Mouse (Mus musculus): Measurements from ENCODE around the gene Mob3b. TPM values are rescaled to one million over a fixed set of nuclear protein-coding genes. Genes with fewer than 3 reads are reported as not detected.
A peak's percentile ranks its signal among the peaks of the same experiment; 100 is the strongest.

Mob3b gene
- polyA plus RNA-seq, 1 experiment from 2014 or later, result 14.9 TPM

- Histone ChIP-seq H3K4me1 (ENCODE audit: insufficient read depth) (peaks cover 13% of the 10 kb centered on the region; the same call in 1 of the 2 replicates), H3K27me3 (ENCODE audit: insufficient read depth, low read length) (no peaks in the 10 kb centered on the region), H3K9ac (no peak overlapping the region), H3K36me3 (ENCODE audit: insufficient read depth) (no peaks in the 10 kb centered on the region), H3K4me2 (peak overlapping the region; percentile 31), H3K9me3 (ENCODE audit: low read depth, low read length) (no peaks in the 10 kb centered on the region), H3K27ac (ENCODE audit: low read depth) (peak overlapping the region; percentile 39; the same call in 1 of the 2 replicates), H3K4me3 (ENCODE audit: low read depth, low read length) (no peak overlapping the region)
- ATAC-seq (ENCODE audit: insufficient read depth), result peak; percentile 11; the same call in 1 of the 2 replicates
- 38% methylated on average over 22 of the region's 22 CpGs for WGBS
- DNase-seq, result peak; percentile 42
- TF ChIP-seq CTCF (IDR thresholded peaks at IDR 0.05; ENCODE audit: low read depth), result no peak
Observed at GRCm38 (mm10) chr4:34991891-34992865, 165.1 kb downstream of the Mob3b start.

GRCm38 (mm10) chr4:34991116-34991515, 166.2 kb downstream of the Mob3b start:
- H3K4me1 ChIP-seq (ENCODE audit: insufficient read depth), result peaks cover 13% of the 10 kb centered on the region; the same call in 1 of the 2 replicates
- no peaks in the 10 kb centered on the region for H3K27me3 ChIP-seq (ENCODE audit: insufficient read depth, low read length)
- DNase-seq (peak; percentile 70), ATAC-seq (ENCODE audit: insufficient read depth) (peak; percentile 14; the same call in 1 of the 2 replicates)
- no peak overlapping the region for H3K9ac ChIP-seq
- H3K9me3 ChIP-seq (ENCODE audit: low read depth, low read length), result no peaks in the 10 kb centered on the region
- H3K27ac ChIP-seq (ENCODE audit: low read depth), result peak overlapping the region; percentile 42; the same call in 1 of the 2 replicates
- 32% methylated on average over 10 of the region's 10 CpGs for WGBS
- H3K36me3 ChIP-seq (ENCODE audit: insufficient read depth), result no peaks in the 10 kb centered on the region
- H3K4me2 ChIP-seq, result no peak overlapping the region
- no peak for TF ChIP-seq CTCF (IDR thresholded peaks at IDR 0.05; ENCODE audit: low read depth)
- no peak overlapping the region for H3K4me3 ChIP-seq (ENCODE audit: low read depth, low read length)

- Histone ChIP-seq H3K27me3 (ENCODE audit: insufficient read depth, low read length) (no peaks in the 10 kb centered on the region), H3K9me3 (ENCODE audit: low read depth, low read length) (no peaks in the 10 kb centered on the region), H3K4me3 (ENCODE audit: low read depth, low read length) (no peak overlapping the region), H3K36me3 (ENCODE audit: insufficient read depth) (no peaks in the 10 kb centered on the region), H3K4me2 (no peak overlapping the region), H3K27ac (ENCODE audit: low read depth) (no peak overlapping the region), H3K4me1 (ENCODE audit: insufficient read depth) (peaks cover 13% of the 10 kb centered on the region; the same call in 1 of the 2 replicates), H3K9ac (no peak overlapping the region)
- DNase-seq (no peak), ATAC-seq (ENCODE audit: insufficient read depth) (no peak)
- WGBS, result 70% methylated on average over 9 of the region's 9 CpGs
- no peak for TF ChIP-seq CTCF (IDR thresholded peaks at IDR 0.05; ENCODE audit: low read depth)
Observed at GRCm38 (mm10) chr4:34990659-34991058, 166.6 kb downstream of the Mob3b start.

GRCm38 (mm10) chr4:34987568-34987967, 169.7 kb downstream of the Mob3b start:
- Histone ChIP-seq H3K9ac (no peak overlapping the region), H3K9me3 (ENCODE audit: low read depth, low read length) (no peaks in the 10 kb centered on the region), H3K4me3 (ENCODE audit: low read depth, low read length) (no peak overlapping the region), H3K27me3 (ENCODE audit: insufficient read depth, low read length) (no peaks in the 10 kb centered on the region), H3K4me1 (ENCODE audit: insufficient read depth) (peaks cover 17% of the 10 kb centered on the region; the same call in 1 of the 2 replicates), H3K4me2 (no peak overlapping the region), H3K27ac (ENCODE audit: low read depth) (no peak overlapping the region), H3K36me3 (ENCODE audit: insufficient read depth) (no peaks in the 10 kb centered on the region)
- WGBS, result 92% methylated on average over 4 of the region's 4 CpGs
- DNase-seq, result no peak
- no peak for TF ChIP-seq CTCF (IDR thresholded peaks at IDR 0.05; ENCODE audit: low read depth)
- ATAC-seq (ENCODE audit: insufficient read depth), result no peak

GRCm38 (mm10) chr4:34987109-34987508, 170.2 kb downstream of the Mob3b start:
- H3K27me3 ChIP-seq (ENCODE audit: insufficient read depth, low read length), result no peaks in the 10 kb centered on the region
- H3K9ac ChIP-seq, result no peak overlapping the region
- no peak overlapping the region for H3K4me3 ChIP-seq (ENCODE audit: low read depth, low read length)
- DNase-seq (no peak), ATAC-seq (ENCODE audit: insufficient read depth) (peak; percentile 12; the same call in 1 of the 2 replicates)
- no peak overlapping the region for H3K4me2 ChIP-seq
- H3K36me3 ChIP-seq (ENCODE audit: insufficient read depth), result no peaks in the 10 kb centered on the region
- no peaks in the 10 kb centered on the region for H3K9me3 ChIP-seq (ENCODE audit: low read depth, low read length)
- H3K4me1 ChIP-seq (ENCODE audit: insufficient read depth), result peaks cover 17% of the 10 kb centered on the region; the same call in 1 of the 2 replicates
- no peak overlapping the region for H3K27ac ChIP-seq (ENCODE audit: low read depth)
- no peak for TF ChIP-seq CTCF (IDR thresholded peaks at IDR 0.05; ENCODE audit: low read depth)
- 69% methylated on average over 12 of the region's 12 CpGs for WGBS

DNA sequence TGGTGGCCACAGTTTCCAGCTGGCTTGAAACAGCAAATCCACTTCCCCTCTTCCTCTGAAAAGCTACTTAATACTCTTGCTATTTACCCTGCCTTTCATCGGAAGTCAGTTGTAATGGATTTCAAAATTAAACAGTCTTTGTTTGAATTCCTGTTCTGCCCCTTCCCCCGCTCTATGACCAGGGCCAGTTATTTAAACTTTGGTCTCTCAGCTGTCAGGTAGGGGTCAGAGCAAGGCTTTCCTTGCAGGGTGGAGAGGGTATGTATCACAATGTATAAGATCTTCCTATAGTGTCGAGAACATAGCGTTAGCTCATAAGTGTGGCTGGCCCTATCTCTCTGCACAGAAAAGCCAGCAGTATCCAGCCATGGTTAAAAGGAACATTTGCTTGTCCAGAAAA, 170.6 kb downstream of the Mob3b start:
- DNase-seq (no peak), ATAC-seq (ENCODE audit: insufficient read depth) (peak; percentile 14; the same call in 1 of the 2 replicates)
- 24% methylated on average over 4 of the region's 4 CpGs for WGBS
- H3K27ac ChIP-seq (ENCODE audit: low read depth), result no peak overlapping the region
- no peak for TF ChIP-seq CTCF (IDR thresholded peaks at IDR 0.05; ENCODE audit: low read depth)
- no peaks in the 10 kb centered on the region for H3K36me3 ChIP-seq (ENCODE audit: insufficient read depth)
- peaks cover 12% of the 10 kb centered on the region; the same call in 1 of the 2 replicates for H3K4me1 ChIP-seq (ENCODE audit: insufficient read depth)
- H3K4me3 ChIP-seq (ENCODE audit: low read depth, low read length), result no peak overlapping the region
- H3K4me2 ChIP-seq, result no peak overlapping the region
- no peaks in the 10 kb centered on the region for H3K27me3 ChIP-seq (ENCODE audit: insufficient read depth, low read length)
- H3K9me3 ChIP-seq (ENCODE audit: low read depth, low read length), result no peaks in the 10 kb centered on the region
- H3K9ac ChIP-seq, result no peak overlapping the region

GRCm38 (mm10) chr4:34984377-34984776, 172.9 kb downstream of the Mob3b start:
- Histone ChIP-seq H3K4me2 (no peak overlapping the region), H3K27me3 (ENCODE audit: insufficient read depth, low read length) (no peaks in the 10 kb centered on the region), H3K4me1 (ENCODE audit: insufficient read depth) (0 out of 2 replicates have a peak, but pooled peaks cover 4% of the 10 kb centered on the region), H3K36me3 (ENCODE audit: insufficient read depth) (no peaks in the 10 kb centered on the region), H3K9me3 (ENCODE audit: low read depth, low read length) (no peaks in the 10 kb centered on the region), H3K9ac (no peak overlapping the region), H3K4me3 (ENCODE audit: low read depth, low read length) (no peak overlapping the region), H3K27ac (ENCODE audit: low read depth) (no peak overlapping the region)
- TF ChIP-seq CTCF (IDR thresholded peaks at IDR 0.05; ENCODE audit: low read depth), result no peak
- ATAC-seq (ENCODE audit: insufficient read depth) (no peak), DNase-seq (no peak)
- 83% methylated on average over 4 of the region's 4 CpGs for WGBS
